Mouse (Mus musculus): Measurements from ENCODE around the gene Lactb.

Gene Lactb

DNA sequence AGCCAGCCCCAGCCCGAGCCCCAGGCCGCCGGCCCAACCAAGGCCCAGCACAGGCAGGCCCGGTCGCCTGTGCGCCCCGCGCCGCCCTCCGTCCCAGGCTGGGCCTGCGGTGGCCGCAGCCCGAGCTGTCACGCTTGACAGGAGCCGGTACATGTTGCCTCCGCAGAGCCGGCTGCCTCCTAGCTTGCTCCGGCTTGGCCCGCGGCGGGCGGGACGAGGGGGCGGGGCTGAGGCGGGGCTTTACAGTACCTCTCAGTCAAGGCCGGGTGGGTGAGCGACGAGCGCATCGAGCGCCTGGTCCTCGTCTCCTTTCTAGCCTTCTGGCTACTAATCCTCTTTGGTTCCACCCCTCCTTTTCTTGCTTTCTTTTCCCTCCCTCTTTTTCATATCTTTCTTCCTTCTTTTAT lies at the start of gene Lactb:
Gene Lactb, minus strand, starts transcription at position 246 of the 407 bp plus-strand sequence.
- peak; percentile 94 for DNase-seq (ENCODE audit: inconsistent ontology term)

DNA sequence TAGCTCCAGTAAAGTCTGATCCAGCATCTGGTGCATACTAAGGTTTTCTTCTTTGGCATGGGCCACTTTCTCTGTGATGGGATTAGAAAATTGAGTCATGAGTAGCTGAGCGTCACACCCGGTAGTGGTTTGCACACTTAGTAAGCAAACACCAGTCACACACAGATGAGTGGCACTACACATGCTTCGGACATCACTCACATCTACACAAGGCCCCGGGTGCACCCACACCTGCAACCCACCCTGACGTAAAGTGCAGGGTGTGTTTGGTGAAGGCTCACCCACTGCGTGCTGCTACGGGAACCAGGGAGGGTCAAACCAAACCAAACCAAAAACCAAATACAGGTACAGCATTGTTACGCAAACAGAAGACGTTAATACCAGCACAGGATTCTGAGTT lies 48.1 kb upstream of the Lactb start:
- no peak for DNase-seq (ENCODE audit: inconsistent ontology term)

DNA sequence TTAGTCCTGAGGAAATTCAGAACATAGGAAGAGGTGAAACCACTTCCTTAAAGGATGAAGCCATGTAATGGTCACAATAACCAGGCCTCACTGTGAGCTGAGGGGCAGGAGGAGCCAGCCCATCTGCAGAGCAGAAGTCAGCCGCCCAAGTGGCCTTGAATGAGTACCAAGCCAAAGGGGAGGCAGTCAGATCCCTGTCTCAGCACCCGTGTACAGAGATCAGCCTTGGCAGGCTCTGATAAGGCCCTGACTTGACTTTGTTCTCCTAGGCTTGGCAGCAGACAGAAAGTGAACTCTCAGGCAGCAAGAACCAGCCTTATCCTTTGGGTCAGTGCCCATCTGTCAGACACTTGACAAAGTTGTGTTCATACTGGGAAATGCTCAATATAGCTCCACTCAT lies 44.8 kb upstream of the Lactb start:
- no peak for DNase-seq (ENCODE audit: inconsistent ontology term)

DNA sequence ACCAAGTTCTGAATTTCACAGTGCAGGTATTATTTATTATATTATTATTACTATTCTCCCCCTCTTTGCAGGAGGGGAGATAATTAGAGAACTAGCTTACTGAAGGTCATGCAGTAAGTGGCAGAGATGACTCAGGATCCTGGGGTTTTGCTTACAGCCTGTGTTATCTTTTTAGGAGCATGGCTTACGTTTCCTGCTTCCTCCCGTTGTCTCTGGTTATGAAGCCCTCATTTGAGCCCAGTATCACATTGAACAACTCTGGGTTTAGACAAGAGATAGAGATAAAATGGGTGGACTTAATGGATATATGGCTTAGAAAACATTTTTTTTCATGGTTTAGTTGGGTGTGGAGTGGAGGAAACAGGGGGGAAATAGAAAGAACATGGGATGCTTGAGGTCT lies 38.2 kb upstream of the Lactb start:
- DNase-seq (ENCODE audit: inconsistent ontology term) = no peak

DNA sequence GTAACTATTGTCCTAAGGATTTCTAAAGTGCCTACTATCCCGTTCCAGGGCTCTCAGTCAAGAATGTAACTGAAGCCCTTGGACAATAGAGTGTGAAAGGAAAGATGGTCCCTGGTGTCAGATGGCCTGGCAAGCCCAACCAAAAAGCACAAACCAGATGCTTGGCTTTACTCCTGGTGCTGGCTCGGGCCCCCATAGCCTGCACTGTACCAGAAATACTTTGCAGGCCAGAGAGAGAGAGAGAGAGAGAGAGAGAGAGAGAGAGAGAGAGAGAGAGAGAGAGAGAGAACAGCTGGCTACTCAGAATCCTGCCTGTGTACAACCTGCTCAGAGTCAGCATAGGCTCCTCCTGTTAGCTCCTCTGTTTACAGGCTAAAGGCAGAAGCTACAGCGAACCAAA lies 37.2 kb upstream of the Lactb start:
- peak; percentile 77 for DNase-seq (ENCODE audit: inconsistent ontology term)

DNA sequence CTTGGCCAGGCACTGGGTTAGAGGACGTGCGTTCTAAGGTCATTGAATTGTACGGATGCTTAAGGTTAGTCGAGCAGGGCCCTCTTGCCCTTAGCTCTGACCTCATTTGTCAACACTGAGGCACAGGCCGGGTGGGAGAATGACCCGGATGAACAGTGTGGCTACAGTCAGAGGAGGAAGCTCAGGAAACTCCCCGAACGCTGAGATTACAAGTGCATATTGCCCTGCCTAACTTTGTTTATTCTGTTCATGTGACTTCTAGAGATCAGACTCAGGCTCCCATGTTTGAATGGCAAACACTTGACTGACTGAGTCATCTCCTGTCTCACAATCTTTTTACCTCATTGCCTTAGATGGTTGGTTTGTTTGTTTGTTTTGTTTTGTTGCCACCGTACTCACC lies 36.2 kb upstream of the Lactb start:
- no peak for DNase-seq (ENCODE audit: inconsistent ontology term)

DNA sequence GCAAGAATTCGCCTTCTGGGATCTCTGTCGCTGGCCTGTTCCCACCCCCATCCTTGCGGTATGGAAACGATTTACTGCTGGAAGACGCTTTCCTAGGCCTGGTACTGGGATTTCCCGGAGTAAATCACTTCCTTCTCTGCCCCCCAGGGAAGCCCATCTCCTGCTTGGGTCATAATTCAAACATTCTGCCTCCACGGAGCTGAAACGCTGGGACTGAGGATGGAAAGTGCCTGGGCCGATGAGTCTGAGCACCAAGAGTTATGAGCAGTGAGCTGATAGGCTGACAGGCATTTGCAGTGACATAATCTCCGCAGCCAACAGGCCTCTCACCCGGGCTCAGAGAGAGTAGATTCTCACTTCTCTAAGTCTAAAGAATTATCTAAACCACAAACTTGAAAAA lies 33.5 kb upstream of the Lactb start:
- DNase-seq (ENCODE audit: inconsistent ontology term) = no peak

DNA sequence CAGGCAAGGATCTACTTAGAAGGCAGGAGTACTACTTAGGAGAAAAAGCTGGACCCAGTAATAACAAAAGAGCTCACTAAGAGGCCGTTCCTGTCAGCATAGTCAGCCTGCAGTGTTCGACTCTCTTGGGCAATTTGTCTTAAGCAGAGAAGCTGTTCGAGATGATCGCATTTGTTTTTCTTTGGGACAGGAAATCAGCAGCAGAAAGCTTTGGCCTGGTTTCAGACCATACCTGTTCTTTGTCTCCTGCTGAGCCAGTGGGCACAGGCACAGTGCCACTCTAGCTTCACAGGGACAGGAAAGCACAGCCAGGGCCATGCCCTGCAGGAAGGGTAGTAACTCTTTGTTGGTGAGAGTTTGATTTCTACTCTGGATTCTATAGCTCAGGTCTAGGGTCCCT lies 31.1 kb upstream of the Lactb start:
- DNase-seq (ENCODE audit: inconsistent ontology term) = no peak

DNA sequence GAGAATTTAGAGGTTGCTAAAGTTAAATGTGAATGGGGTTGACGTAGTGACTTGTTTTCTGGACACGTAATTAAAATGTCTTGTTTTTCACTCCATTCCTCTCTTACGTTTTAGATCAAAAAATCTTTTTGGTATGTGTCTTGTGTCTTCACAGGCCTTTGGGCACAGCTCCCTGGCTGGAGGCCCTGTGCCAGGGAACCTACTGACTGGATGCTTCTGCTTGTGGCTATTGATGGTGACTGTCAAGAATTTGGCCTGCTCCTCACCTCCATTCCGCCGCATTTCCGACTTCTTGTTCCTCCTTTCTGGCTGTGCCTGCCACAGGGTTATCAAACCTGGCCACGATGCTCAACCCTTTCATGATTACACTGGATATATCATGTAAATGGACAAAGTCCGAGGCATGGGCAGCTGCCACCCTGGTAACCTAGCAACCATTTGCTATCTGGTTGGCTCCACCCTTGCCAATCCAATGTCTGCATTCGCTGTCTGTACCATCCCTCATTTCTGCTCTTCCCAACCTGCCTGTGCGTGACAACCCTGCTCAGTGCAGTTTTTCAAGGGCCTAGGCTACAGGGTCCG lies 30.0 kb upstream of the Lactb start:
- DNase-seq (ENCODE audit: inconsistent ontology term) = peak; percentile 74

DNA sequence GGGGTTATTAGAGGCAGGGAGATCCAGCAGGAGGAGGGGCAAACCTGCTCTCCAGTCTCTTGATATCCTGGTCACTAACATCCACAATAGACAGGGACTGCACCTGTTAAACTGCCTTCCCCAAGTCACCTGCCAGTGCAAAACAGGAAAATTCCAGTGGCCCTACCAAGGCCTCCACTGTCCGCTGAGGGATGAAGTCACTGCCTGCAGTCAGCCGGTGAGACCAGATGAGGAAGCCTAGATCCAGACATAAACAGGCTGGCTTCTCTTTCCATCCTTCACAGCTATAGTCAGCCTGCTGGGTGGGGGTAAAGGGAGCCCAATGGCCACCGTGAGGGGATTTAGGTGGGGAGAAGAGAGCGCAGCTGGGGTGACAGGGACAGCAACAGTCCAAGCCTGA lies 28.4 kb upstream of the Lactb start:
- no peak for DNase-seq (ENCODE audit: inconsistent ontology term)

DNA sequence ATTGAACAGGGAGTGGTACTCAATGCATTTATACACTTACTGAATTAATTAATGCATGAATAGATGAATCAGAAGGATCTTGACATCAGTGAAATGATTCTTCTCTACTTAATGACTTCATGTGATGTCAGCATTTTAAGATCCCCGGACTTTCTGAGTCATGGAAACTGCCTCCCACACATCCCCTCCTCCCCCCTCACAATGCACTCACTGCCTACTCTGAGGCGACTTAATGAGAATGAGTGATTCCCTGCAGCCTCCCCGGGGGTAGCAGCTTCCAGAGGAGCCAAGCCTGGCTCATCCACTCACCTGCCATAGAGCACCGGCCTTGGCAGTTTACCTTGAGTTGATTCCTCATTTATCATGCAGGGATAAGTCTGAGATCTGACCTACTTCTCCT lies 27.9 kb upstream of the Lactb start:
- peak; percentile 85 for DNase-seq (ENCODE audit: inconsistent ontology term)

DNA sequence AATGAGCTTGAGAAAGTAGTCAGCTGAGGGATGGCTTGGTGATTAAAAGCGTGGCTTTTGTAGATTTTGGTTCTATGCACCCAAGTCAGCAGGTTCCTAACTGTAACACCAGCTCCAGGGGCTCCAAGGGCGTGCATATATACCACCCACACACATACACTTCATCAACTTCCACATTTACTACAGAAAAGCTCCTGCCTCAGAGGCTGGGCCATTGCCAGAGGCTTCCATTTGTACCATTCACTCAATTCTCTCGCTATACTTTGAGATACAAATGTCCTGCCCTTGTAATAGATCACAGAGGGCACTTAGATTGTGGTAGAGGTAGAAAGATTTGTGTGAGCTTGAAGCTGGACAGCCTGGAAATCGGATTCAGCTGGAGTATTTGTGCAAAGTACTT lies 26.2 kb upstream of the Lactb start:
- no peak for DNase-seq (ENCODE audit: inconsistent ontology term)

DNA sequence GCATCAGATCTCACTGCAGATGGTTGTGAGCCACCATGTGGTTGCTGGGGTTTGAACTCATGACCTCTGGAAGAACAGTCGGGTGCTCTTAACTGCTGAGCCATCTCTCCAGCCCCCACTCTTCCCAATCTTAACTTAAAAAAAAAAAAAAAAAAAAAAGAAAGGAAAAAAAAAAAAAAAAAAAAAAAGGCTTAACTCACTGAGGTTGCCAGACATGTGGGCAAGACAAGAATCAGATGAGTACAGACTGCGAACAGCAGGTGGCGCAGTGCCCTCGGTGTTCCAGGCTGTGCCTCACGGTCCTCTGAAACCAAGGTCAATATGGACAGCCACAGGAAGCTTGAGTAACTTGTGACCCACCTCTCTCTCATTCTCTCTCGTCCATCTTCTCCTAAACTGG lies 25.8 kb upstream of the Lactb start:
- DNase-seq (ENCODE audit: inconsistent ontology term) = peak; percentile 81

DNA sequence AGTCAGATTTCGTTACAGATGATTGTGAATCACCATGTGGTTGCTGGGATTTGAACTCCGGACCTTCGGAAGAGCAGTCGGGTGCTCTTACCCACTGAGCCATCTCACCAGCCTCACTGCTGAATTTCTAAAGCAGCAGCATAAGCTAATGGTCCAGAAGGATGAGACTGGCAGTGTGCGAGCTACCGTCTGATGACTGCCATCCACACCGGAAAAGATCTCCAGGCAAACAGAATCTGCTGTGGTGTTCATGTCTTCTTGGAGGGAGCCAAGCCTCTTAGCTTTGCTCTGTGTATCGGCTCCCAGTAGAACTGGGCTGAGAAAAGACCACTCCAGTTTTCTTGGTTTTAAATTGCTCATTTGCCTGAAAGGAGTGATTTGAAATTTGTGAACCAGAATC lies 24.4 kb upstream of the Lactb start:
- DNase-seq (ENCODE audit: inconsistent ontology term) = no peak

DNA sequence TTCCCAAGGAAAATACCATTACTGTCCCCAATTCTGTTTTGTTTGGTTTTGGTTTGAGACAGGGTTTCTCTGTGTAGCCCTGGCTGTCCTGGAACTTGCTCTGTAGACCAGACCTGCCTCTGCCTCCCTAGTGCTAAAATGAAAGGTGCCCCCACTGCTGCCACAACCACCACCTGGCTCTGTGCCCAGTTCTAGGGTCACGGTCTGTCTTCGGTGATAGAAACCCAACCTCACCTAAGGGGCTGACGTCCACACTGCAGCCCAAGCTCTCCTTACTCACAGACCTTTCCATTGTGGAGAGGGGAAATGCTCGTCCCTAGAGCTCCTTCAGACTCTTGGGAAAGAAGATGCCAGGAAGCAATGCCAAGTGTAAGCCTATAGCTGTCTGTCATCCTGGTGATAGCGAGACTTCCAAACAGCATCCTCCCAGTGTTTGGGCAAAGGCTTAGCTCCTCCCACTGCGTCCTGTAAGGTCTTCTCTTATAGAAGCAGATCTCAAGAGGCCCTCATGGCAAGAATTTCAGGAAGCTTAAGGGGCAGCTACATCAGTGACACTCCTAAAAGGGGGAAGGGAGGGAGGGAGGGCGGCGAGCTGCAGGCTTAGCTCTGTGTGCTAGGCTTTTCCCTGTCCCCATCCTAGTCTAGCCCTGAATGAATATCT lies 16.6 kb upstream of the Lactb start:
- no peak for DNase-seq (ENCODE audit: inconsistent ontology term)

DNA sequence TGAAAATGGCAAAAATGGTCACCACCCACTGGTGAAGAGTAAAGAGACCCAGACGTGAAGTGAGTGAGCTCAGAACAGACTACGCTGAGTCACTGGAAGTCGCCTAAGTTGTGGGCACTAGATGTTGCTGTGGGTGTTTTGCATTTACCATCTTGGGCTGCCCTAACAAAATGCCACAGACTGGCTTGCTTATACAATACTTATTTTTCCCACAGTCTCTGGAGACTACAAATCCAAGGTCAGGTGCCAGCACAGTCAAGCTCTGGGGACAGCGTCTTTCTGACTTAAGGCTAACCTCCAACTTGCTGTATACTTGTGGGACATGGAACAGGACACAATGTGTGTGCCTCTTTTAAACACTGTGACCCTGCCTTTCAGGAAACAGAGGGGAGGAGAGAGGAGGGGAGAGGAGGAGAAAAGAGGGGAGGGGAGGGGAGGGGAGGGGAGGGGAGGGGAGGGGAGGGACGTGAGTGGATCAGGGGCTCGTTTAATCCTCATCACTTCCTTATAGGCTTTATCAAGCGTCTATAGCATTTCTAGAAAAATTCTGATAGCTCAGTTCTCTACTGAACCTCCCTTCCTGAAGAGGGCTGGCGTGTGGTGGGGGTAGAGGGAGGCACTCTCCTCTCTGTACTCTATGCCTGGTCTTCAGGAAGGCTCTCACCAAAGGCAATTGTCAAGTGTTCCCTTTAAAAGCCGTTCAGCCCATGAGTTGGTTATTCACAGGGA lies 15.9 kb upstream of the Lactb start:
- peak; percentile 35 for DNase-seq (ENCODE audit: inconsistent ontology term)

DNA sequence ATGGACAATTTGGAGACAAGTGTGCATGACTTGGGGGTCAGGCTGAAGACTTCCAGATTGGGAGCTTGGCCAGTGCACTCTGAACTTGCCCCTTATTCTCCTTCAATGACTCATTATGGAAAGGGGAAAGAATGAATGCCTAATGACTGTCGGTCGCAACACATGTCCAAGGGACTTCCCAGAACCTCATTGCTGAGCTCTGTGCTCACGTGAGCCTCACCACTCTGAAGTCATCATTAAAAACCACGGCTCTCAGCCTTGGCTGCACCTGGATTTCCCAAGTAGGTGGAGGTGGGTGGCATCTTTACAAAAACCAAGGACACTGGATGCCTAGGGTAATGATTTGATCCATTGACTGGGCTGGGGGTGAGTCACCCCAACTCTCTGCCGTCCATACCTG lies 14.8 kb upstream of the Lactb start:
- DNase-seq (ENCODE audit: inconsistent ontology term) = peak; percentile 82

DNA sequence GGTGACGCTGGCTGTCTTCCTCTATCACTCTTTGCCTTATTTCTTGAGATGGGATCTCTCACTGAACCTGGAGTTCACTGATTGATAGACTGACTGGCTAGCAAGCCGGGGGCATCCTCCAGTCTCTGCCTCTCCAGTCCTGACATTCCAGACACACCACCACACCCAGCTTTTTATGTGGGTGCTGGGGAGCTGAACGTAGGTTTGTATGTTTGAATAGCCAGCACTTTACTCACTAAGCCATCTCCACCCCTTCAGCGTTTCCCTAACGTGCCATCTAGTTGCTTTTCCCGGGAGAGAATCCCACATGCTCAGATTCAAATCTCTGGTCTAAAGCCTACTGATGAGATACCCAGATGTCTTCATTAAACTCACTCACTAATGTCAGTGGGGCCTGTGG lies 14.3 kb upstream of the Lactb start:
- no peak for DNase-seq (ENCODE audit: inconsistent ontology term)

DNA sequence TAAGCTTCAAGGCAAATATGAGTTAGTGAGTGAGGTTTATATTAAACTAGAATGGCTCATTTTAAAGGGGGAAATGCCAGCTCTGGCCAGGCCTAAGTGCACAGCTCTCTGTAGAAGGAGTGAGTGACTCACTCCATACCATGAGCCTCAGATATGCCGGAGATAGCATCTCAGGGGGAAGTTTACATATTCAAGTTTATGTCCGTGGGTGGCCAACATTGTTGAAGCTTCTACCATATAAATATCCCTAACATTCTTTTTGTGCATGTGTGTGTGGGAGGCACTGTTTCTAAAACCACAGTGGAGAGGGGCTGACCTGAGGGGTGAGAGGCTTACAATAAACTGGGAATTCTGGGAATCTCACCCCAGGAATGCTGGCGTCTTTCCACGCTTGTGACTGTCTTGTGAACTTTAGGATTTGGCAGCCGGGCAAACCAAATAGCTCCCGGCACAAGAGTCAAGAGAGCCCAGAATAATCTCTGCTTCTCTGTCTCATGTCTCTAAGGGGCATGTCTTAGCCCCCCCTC lies 13.7 kb upstream of the Lactb start:
- peak; percentile 92 for DNase-seq (ENCODE audit: inconsistent ontology term)

DNA sequence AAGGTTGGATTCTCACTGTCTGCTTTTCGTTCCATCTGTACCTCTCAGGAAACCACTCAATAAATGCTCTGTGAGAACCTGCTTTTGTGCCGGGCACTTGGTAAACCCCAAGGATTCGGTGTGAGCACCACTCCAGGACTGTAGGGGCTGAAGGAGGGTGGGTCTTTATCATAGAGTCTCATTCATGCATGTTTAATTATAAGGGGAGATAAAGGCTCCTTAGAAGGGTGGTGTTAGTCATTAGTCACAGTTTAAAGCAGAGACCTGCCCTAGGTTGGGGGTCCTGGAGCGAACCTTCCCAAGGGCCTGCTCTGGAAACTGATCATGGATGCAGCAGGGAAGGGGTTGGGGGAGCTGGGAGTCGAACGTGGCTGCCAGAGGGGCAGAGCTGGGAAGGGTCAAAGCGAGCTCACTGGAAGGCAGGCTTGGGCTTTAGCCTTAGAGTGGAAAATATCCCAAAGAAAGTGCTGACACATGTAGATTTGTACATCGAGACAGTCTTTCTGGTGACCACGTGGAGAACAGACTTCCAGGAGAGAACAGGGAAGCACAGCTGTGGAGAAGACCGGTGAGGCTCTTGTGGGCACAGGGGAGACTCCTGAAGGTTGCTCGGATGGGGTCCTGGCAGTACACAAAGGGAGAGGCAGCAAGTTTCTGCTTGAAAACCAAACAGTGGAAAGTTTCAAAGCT lies 13.1 kb upstream of the Lactb start:
- no peak for DNase-seq (ENCODE audit: inconsistent ontology term)

DNA sequence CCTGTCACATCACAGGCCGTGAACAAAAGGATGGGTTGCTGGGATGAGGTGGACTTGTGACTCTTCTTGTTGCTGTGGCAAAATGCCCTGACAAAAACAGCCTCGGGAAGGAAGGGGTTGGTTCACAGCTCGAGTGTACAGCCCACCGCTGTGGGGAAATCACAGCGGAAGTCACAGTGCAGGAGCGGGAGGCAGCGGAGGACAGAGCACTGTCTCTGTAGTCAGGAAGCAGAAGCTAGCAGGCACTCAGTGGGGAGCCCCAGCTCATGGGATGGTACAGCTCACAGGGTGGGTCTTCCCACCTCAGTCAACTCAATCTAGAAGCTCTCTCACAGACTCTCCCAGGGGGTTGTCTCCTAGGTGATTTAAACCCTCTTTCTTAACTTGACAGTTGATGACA lies 10.1 kb upstream of the Lactb start:
- no peak for DNase-seq (ENCODE audit: inconsistent ontology term)

DNA sequence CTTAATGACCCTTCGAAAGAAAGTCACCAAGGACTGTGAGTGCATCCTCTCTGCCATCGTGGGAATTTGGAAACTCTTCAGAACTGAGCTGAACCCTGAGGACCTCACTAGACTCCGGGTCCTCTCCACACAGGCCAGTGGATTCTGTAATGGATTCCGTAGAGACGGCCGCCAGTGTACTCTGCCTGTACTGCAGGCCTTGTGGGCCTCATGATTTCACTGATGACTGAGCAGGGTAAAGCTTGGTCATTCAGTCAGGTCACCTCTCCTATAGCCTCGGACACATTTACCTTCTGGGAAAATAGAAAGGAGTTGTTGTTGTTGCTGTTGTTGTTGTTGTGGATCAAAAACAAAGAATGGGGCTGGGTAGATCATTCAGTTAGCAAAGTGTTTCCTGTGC lies 6.8 kb upstream of the Lactb start:
- no peak for DNase-seq (ENCODE audit: inconsistent ontology term)

DNA sequence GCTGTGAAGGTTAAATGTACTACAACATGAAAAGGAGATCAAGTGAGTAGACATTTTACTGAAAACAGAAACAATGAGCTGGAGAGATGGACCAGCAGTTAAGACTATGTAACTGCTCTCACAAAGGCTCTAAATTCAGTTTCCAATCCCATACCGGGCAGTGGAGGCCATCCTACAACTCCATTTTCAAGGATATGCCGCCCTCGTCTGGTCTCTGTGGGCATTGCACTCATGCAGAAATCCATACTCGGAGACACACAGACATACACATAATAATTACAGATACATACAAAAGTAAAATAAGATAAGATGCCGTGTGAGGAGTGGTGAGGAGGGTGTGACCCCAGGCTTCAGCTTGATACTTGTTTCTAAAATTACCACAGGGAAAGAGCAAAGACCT lies 5.2 kb upstream of the Lactb start:
- DNase-seq (ENCODE audit: inconsistent ontology term) = peak; percentile 38
